Mouse (Mus musculus) left cerebral cortex, adult 6 months (tissue): ENCODE data around the gene Pspn. TPM values are rescaled to one million over a fixed set of nuclear protein-coding genes. Genes with fewer than 3 reads are reported as not detected.

Source experiments
- long read RNA-seq, 2 experiments: library from polyadenylated mRNA; unstranded; transcript quantifications; one replicate each; pipeline ENCODE4 v2.0.0; 2019 to 2020
- polyA plus RNA-seq: library from polyadenylated mRNA; unstranded; fragments of <200 nt; fragmentation: Nextera tagmentation; gene quantifications from 2 replicates; pipeline ENCODE4 v1.2.3, GENCODE M21; 2021

The Pspn gene
- polyA plus RNA-seq, result not detected in 2 replicates
- long read RNA-seq, experiment 1, result 0 reads
- long read RNA-seq, experiment 2, result 0 reads

GRCm38 (mm10) chr17:56999968-57000609 lies at the start of gene Pspn:
Pspn (minus strand) TSS chr17:57000018.

GRCm38 (mm10) chr17:57041554-57041953 lies 41.7 kb upstream of the Pspn start, which contains the start of gene Slc25a41:
Slc25a41 (minus strand) TSS chr17:57041654.

GRCm38 (mm10) chr17:57030931-57031660 lies 31.3 kb upstream of the Pspn start, which contains the start of gene Khsrp:
Khsrp (minus strand) TSS chr17:57031522.

DNA sequence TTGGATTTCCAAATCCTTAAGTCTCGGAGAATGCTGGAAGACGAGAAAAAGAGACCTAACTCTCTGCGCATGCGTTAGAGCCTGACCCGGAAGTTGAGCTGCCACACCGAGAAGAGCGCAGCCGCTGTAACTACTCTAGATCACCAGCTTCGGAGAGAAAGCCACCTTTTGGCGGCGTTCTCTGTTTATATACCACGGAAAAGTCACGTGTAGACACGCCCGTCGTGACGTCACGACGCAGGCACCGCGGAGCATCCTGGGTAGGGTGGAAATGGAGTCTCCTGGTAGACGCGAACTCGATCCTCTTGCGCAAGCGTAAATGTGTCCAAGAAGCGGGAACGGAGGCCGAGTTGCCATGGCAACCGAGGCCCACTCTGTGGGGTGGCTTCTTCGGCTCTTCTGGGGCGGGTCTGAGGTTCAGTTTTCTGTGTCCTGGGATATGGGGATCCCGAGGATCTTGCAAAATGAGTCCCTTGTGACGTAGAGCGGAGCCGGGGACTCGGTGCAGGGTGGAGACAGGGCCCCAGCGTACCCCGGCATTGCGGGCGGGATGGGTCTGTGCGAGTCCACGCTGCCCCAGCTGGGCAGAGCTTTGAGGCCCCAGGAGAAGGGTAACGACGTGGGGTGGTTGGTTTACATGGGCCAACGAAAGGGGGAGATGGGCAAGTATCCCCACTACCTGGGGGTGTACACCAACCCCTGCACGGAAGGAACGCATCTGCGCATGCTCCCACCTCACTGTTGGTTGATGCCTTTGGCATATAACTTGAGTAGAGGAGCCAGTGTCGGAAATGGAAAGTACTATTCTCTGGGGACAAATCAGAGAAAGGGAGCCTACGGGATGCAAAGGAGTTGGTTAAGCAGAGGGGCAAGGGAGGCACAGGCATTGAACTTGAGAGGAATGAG lies 11.7 kb upstream of the Pspn start, which contains the start of the genes Gtf2f1 and Gm17949:
Gtf2f1 (minus strand) TSS at position 53 of the 906 bp plus-strand sequence.
Gm17949 (plus strand) TSS at position 234 of the 906 bp plus-strand sequence.

DNA sequence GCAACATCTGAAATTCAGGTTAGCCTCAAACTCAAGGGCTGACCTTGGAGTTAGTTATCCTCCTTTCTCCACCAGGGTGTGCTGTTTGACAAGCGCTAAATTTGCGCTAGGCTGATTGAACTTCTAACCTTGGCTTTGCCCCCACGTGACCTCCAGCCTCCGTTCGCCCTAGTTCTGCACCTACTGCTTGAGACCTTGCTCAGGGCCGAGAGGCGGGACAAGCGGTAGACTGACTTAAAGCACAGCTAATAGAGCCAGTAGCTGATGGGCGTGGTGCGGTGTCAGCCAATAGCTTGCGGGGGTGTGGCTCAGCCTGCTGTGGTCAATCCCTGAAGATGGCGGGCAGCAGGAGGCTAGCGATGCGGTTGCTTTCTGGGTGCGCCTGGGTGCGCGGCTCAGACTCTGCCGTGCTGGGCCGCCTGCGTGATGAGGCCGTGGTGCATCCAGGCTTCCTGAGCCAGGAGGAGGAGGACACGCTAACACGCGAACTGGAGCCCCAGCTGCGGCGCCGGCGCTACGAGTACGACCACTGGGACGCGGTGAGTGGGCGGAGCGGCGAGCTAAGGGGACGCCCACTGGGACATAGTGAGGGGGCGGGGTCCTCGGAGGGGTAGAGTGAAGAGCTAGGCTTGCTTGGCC lies 2.7 kb downstream of the Pspn start, which contains the start of gene Alkbh7:
Alkbh7 (plus strand) TSS at position 311 of the 639 bp plus-strand sequence.

GRCm38 (mm10) chr17:56990115-56990746 lies 9.6 kb downstream of the Pspn start, which contains the start of gene Clpp:
Clpp (plus strand) TSS chr17:56990305.

DNA sequence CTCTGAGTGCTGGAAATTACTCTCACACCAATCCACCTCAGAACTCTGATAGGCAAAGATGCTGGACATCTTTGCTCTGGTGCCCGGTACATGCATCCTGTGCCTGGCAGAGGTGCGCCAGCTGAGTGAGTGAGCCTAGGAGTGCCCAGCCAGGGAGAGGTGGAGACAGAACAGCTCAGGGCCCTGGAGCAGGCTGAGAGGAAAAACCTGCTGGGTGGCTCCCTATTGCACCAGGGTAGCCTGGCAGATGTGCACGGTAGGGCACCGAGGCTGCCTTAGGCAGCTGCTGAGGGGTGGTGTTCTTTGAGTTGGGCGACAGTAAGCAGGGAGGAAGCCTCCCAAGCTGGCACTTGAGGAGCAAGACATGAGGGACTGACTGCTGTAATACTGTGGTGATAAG lies 17.8 kb downstream of the Pspn start, which contains the start of gene Acer1:
Acer1 (minus strand) TSS at position 114 of the 400 bp plus-strand sequence.

Other genes with a start within 250 kb of the Pspn start
- 3.3 and 6.1 TPM in 2 replicates for gene Nrtn, start 242.5 kb downstream of the Pspn start, polyA plus RNA-seq
- gene Dus3l, start 235.3 kb downstream of the Pspn start, polyA plus RNA-seq, result 24.7 and 26.8 TPM in 2 replicates
- gene Prr22, start 229.8 kb downstream of the Pspn start, polyA plus RNA-seq, result 0.29 TPM in 1 of 2 replicates, not detected in the other
- gene Rfx2, start 169.0 kb downstream of the Pspn start, polyA plus RNA-seq, result 1.0 and 1.1 TPM in 2 replicates
- not detected in 2 replicates for gene Acsbg2, start 125.6 kb downstream of the Pspn start, polyA plus RNA-seq
- gene 1700061G19Rik, start 124.5 kb downstream of the Pspn start, polyA plus RNA-seq, result 0.07 and 0.13 TPM in 2 replicates
- gene Mllt1, start 64.6 kb downstream of the Pspn start, polyA plus RNA-seq, result 4.6 and 11.4 TPM in 2 replicates
- gene Acer1, start 17.9 kb downstream of the Pspn start, polyA plus RNA-seq, result not detected in 2 replicates
- gene Clpp, start 9.7 kb downstream of the Pspn start, polyA plus RNA-seq, result 172 and 205 TPM in 2 replicates
- 62.5 and 64.6 TPM in 2 replicates for gene Alkbh7, start 2.7 kb downstream of the Pspn start, polyA plus RNA-seq
- 63.0 and 79.7 TPM in 2 replicates for gene Gtf2f1, start 11.3 kb upstream of the Pspn start, polyA plus RNA-seq
- gene Gm17949, start 11.5 kb upstream of the Pspn start, polyA plus RNA-seq, result not detected in 2 replicates
- 3.1 and 6.7 TPM in 2 replicates for gene Khsrp, start 31.5 kb upstream of the Pspn start, polyA plus RNA-seq
- gene Slc25a41, start 41.6 kb upstream of the Pspn start, polyA plus RNA-seq, result not detected in 2 replicates
- 1.4 and 1.5 TPM in 2 replicates for gene Crb3, start 59.1 kb upstream of the Pspn start, polyA plus RNA-seq
- 31.3 and 177 TPM in 2 replicates for gene Slc25a23, start 59.8 kb upstream of the Pspn start, polyA plus RNA-seq
- 0.29 and 0.58 TPM in 2 replicates for gene Dennd1c, start 78.5 kb upstream of the Pspn start, polyA plus RNA-seq
- 603 and 657 TPM in 2 replicates for gene Tubb4a, start 87.8 kb upstream of the Pspn start, polyA plus RNA-seq
- 0.77 and 0.92 TPM in 2 replicates for gene Tnfsf9, start 105.3 kb upstream of the Pspn start, polyA plus RNA-seq
- 0.33 and 0.42 TPM in 2 replicates for gene Cd70, start 149.8 kb upstream of the Pspn start, polyA plus RNA-seq
- not detected in 2 replicates for gene Tnfsf14, start 194.2 kb upstream of the Pspn start, polyA plus RNA-seq
- gene C3, start 228.1 kb upstream of the Pspn start, polyA plus RNA-seq, result 0.19 and 0.49 TPM in 2 replicates
- 23.5 TPM in 2 replicates for gene Gpr108, start 248.4 kb upstream of the Pspn start, polyA plus RNA-seq
- gene Trip10, start 249.4 kb upstream of the Pspn start, polyA plus RNA-seq, result 3.4 and 3.6 TPM in 2 replicates